Mouse (Mus musculus): ENCODE data around the gene Slc41a1.
"Not testable (repeated sequence)": the region's sequence is repeated elsewhere in the genome, so short reads cannot be mapped to it uniquely, and the experiment has no call there.

Gene Slc41a1

GRCm38 (mm10) chr1:131827207-131827786 lies at the start of gene Slc41a1:
TSS of gene Slc41a1 (plus strand) at chr1:131827493.
- no peak for DNase-seq (ENCODE audit: low spot score in 2 of 2)

GRCm38 (mm10) chr1:131794591-131794990 lies 32.7 kb upstream of the Slc41a1 start:
- no peak for DNase-seq (ENCODE audit: low spot score in 2 of 2)

- DNase-seq (ENCODE audit: low spot score in 2 of 2), result no peak
Measured at GRCm38 (mm10) chr1:131795171-131795570, 32.1 kb upstream of the Slc41a1 start.

GRCm38 (mm10) chr1:131797202-131797909 lies 29.9 kb upstream of the Slc41a1 start, which contains the start of gene Pm20d1:
TSS of gene Pm20d1 (plus strand) at chr1:131797381.
- peak in 1 of 2 experiments; percentile 9 for DNase-seq (ENCODE audit: low spot score in 2 of 2)

- DNase-seq (ENCODE audit: low spot score in 2 of 2), result no peak
Measured at GRCm38 (mm10) chr1:131800001-131800400, 27.3 kb upstream of the Slc41a1 start.

GRCm38 (mm10) chr1:131801071-131801470 lies 26.2 kb upstream of the Slc41a1 start:
- DNase-seq (ENCODE audit: low spot score in 2 of 2), result no peak

- no peak for DNase-seq (ENCODE audit: low spot score in 2 of 2)
Measured at GRCm38 (mm10) chr1:131802652-131803051, 24.6 kb upstream of the Slc41a1 start.

- no peak for DNase-seq (ENCODE audit: low spot score in 2 of 2)
Measured at GRCm38 (mm10) chr1:131804166-131804565, 23.1 kb upstream of the Slc41a1 start.

GRCm38 (mm10) chr1:131808986-131809385 lies 18.3 kb upstream of the Slc41a1 start:
- DNase-seq (ENCODE audit: low spot score in 2 of 2), result no peak

GRCm38 (mm10) chr1:131809651-131810050 lies 17.6 kb upstream of the Slc41a1 start:
- no peak for DNase-seq (ENCODE audit: low spot score in 2 of 2)

- DNase-seq (ENCODE audit: low spot score in 2 of 2), result no peak
Measured at GRCm38 (mm10) chr1:131811393-131811792, 15.9 kb upstream of the Slc41a1 start.

- no peak for DNase-seq (ENCODE audit: low spot score in 2 of 2)
Measured at GRCm38 (mm10) chr1:131812006-131812405, 15.3 kb upstream of the Slc41a1 start.

GRCm38 (mm10) chr1:131812631-131813295 lies 14.5 kb upstream of the Slc41a1 start:
- DNase-seq (ENCODE audit: low spot score in 2 of 2), result no peak

GRCm38 (mm10) chr1:131813731-131814130 lies 13.6 kb upstream of the Slc41a1 start:
- no peak for DNase-seq (ENCODE audit: low spot score in 2 of 2)

- DNase-seq (ENCODE audit: low spot score in 2 of 2), result no peak
Measured at GRCm38 (mm10) chr1:131814191-131814590, 13.1 kb upstream of the Slc41a1 start.

- no peak for DNase-seq (ENCODE audit: low spot score in 2 of 2)
Measured at GRCm38 (mm10) chr1:131816886-131817285, 10.4 kb upstream of the Slc41a1 start.

- not testable (repeated sequence) for DNase-seq (ENCODE audit: low spot score in 2 of 2)
Measured at GRCm38 (mm10) chr1:131820353-131820752, 6.9 kb upstream of the Slc41a1 start.

GRCm38 (mm10) chr1:131820887-131821328 lies 6.4 kb upstream of the Slc41a1 start:
- DNase-seq (ENCODE audit: low spot score in 2 of 2), result peak in 1 of 2 experiments; percentile 51

GRCm38 (mm10) chr1:131822292-131822691 lies 5.0 kb upstream of the Slc41a1 start:
- DNase-seq (ENCODE audit: low spot score in 2 of 2), result no peak

GRCm38 (mm10) chr1:131822856-131823492 lies 4.3 kb upstream of the Slc41a1 start:
- no peak for DNase-seq (ENCODE audit: low spot score in 2 of 2)

GRCm38 (mm10) chr1:131823563-131823962 lies 3.7 kb upstream of the Slc41a1 start:
- DNase-seq (ENCODE audit: low spot score in 2 of 2), result peak in 1 of 2 experiments; percentile 57

- DNase-seq (ENCODE audit: low spot score in 2 of 2), result no peak
Measured at GRCm38 (mm10) chr1:131824528-131825181, 2.6 kb upstream of the Slc41a1 start.
